13 mouse cellular contexts compared by ENCODE assay signal in genomic region chr8:61446329-61446728, GRCm38 (mm10). TPM values are rescaled to one million over a fixed set of nuclear protein-coding genes. Genes with fewer than 3 reads are reported as not detected.
A peak's percentile ranks its signal among the peaks of the same experiment; 100 is the strongest.
DNase-seq lines count a peak whose midpoint lies in the region; ATAC-seq and TF ChIP-seq lines count a peak whose summit lies in the region.
"Had no signal": no experiment of that assay in that cellular context is flagged by ENCODE, and none has a peak within 500 bp of the region (broad histone marks: within the 10 kb centered on the region; RNA-seq: fewer than 3 reads in every experiment).

No protein-coding gene starts in this region.

- H3K27ac ChIP-seq in hindbrain, embryonic 11.5 days (ENCODE audit: low read depth, low read length), result peak overlapping the region; percentile 56
- H3K27ac ChIP-seq in midbrain, embryonic 16.5 days (ENCODE audit: low read length), result peak overlapping the region; percentile 60

- intact Hi-C loops in heart, postnatal 36 days (cut with DNase I), result no loop called here
- intact Hi-C loops in gastrocnemius, postnatal 14 days (cut with DNase I; ENCODE audit: low total_unique reads), result no loop called here

- H3K4me2 ChIP-seq in hindbrain, embryonic 11.5 days (replicated peaks; ENCODE audit: low read depth, low read length), result no peak overlapping the region
- H3K4me2 ChIP-seq in midbrain, embryonic 16.5 days (ENCODE audit: low read length), result peak overlapping the region; percentile 37

- TF ChIP-seq CTCF in brain, embryonic 14.5 days (IDR thresholded peaks at IDR 0.05; ENCODE audit: borderline replicate concordance, extremely low read depth, insufficient read depth, insufficient read length), result no peak

- no peaks in the 10 kb centered on the region for H3K27me3 ChIP-seq in hindbrain, embryonic 11.5 days (ENCODE audit: control insufficient read depth, insufficient read depth, low read length)
- H3K27me3 ChIP-seq in midbrain, embryonic 16.5 days (ENCODE audit: control insufficient read depth, insufficient read depth, low read depth, low read length), result no peaks in the 10 kb centered on the region

- no peaks in the 10 kb centered on the region for H3K4me1 ChIP-seq in hindbrain, embryonic 11.5 days (replicated peaks; ENCODE audit: control insufficient read depth, insufficient read depth, low read length)
- peaks cover 9% of the 10 kb centered on the region; the same call in 1 of the 2 replicates for H3K4me1 ChIP-seq in midbrain, embryonic 16.5 days (ENCODE audit: control insufficient read depth, insufficient read depth, low read length)

- no peak overlapping the region for H3K4me3 ChIP-seq in hindbrain, embryonic 11.5 days (ENCODE audit: low read depth, low read length)
- H3K4me3 ChIP-seq in midbrain, embryonic 16.5 days (ENCODE audit: low read depth, low read length), result no peak overlapping the region
- H3K4me3 ChIP-seq: erythroblast, embryonic 14.5 days had no signal

- no peak for TF ChIP-seq POLR2A in brain, embryonic 14.5 days (IDR thresholded peaks at IDR 0.05; ENCODE audit: borderline replicate concordance, extremely low read depth, insufficient read depth, insufficient read length, poor library complexity, severe bottlenecking)

- peak; percentile 54 for DNase-seq in heart, adult 11 months
- DNase-seq in heart, postnatal 36 days, result no peak
- DNase-seq in brain, embryonic 14.5 days (ENCODE audit: low read depth), result peak; percentile 89
- peak; percentile 30 for DNase-seq in hindbrain, embryonic 11.5 days (ENCODE audit: low spot score)
- DNase-seq in cerebellum, adult 18-20 months, result no peak
- DNase-seq in gastrocnemius, postnatal 14 days, result no peak
- DNase-seq: cerebellum, adult 2 months; kidney, postnatal 10 days; liver had no signal

- WGBS in hindbrain, embryonic 11.5 days, result 52% methylated on average over 15 of the region's 15 CpGs
- WGBS in midbrain, embryonic 16.5 days, result 10% methylated on average over 15 of the region's 15 CpGs

- peak; percentile 79 for ATAC-seq in hindbrain, embryonic 11.5 days (ENCODE audit: low FRiP score)
- ATAC-seq in midbrain, embryonic 16.5 days, result peak; percentile 82
- no peak for ATAC-seq in cerebellum, adult (ENCODE audit: insufficient number of reproducible peaks, low FRiP score, low TSS enrichment)

- H3K36me3 ChIP-seq in hindbrain, embryonic 11.5 days (ENCODE audit: control insufficient read depth, insufficient read depth, low read length), result no peaks in the 10 kb centered on the region
- no peaks in the 10 kb centered on the region for H3K36me3 ChIP-seq in midbrain, embryonic 16.5 days (ENCODE audit: control insufficient read depth, insufficient read depth, low read length)
- H3K36me3 ChIP-seq: G1E had no signal

- H3K9ac ChIP-seq in hindbrain, embryonic 11.5 days (ENCODE audit: low read depth, low read length), result no peak overlapping the region
- 0 out of 2 replicates have a peak overlapping the region, but pooled peaks have one; percentile 0 for H3K9ac ChIP-seq in midbrain, embryonic 16.5 days (ENCODE audit: low read depth, low read length)

- no peaks in the 10 kb centered on the region for H3K9me3 ChIP-seq in hindbrain, embryonic 11.5 days (ENCODE audit: control insufficient read depth, low read length)
- H3K9me3 ChIP-seq in midbrain, embryonic 16.5 days (replicated peaks; ENCODE audit: control insufficient read depth, low read length, poor library complexity, severe bottlenecking), result no peaks in the 10 kb centered on the region

RNA-seq across cellular contexts. Expression of gene Cbr4, which starts 41.2 kb away (rescaled TPM):
- total RNA-seq in heart, postnatal 36 days (2021), result 10 to 100 TPM; 78.4 to 82.9 TPM
- 10.2 and 11.7 TPM in 2 replicates for polyA plus RNA-seq in brain, embryonic 14.5 days (2012; rRNA removed)
- 29.8 and 31.8 TPM in 2 replicates for polyA plus RNA-seq in hindbrain, embryonic 11.5 days (2014; fragmentation: Nextera tagmentation; extraction: Ambion mirVana)
- polyA plus RNA-seq in midbrain, embryonic 16.5 days (2015; fragmentation: Nextera tagmentation; extraction: Ambion mirVana), result 17.4 and 20.4 TPM in 2 replicates
- 10 to 100 TPM; 32.1 to 36.7 TPM for total RNA-seq in gastrocnemius, postnatal 14 days (2021)

Comparison
In these comparisons a context has a peak if more than half of its experiments do, and no peak if none do; other contexts are left out.
1. DNase-seq: peak in heart, adult 11 months (single experiment), brain, embryonic 14.5 days (single experiment) and hindbrain, embryonic 11.5 days (single experiment); none in heart, postnatal 36 days (0 of 2), cerebellum, adult 18-20 months (0 of 2) and gastrocnemius, postnatal 14 days (single experiment).